Mouse (Mus musculus) urinary bladder, adult 18-20 months (tissue): ENCODE measurements at regions not wholly inside any gene's neighbourhood (a gene's known extent, or its start where the extent isn't known, plus 50 kb on each side); places are given as distances from the start of the nearest gene placed in this dataset.

ENCODE experiments used
- DNase-seq, 2 experiments: peaks; one replicate each; pipeline ENCODE4 v3.0.0; 2022; ENCODE audit warnings: low spot score in 2 of 2, mixed read lengths in 2 of 2

DNA sequence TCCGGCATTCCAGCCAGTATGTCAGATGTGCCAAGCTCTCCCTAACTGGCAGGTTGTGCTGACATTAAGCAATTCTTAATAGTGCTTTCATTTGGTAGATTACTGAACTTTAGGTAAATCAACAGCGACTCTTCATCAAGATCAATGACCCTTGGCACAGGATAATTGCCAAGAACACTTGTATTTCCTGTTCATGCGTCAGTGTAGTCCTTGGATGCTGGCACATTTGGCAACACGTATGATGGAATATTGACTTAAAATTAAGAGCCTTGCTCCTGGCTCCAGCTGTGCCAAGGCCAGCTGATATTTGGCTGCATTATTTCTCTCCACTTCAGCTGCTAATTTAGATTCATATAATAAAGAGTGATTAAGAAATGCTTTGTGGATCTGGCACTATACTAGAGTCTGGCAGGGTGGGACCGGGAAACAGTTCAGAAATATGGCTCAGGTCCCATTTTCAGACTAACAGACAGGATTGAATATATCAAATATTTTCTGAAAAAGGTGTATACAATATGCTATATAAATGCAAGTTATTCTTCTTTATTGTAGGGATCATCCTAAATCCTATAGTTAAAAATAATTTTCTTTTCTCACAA lies 365.5 kb downstream of the Mllt3 start:
- no peak for DNase-seq

DNA sequence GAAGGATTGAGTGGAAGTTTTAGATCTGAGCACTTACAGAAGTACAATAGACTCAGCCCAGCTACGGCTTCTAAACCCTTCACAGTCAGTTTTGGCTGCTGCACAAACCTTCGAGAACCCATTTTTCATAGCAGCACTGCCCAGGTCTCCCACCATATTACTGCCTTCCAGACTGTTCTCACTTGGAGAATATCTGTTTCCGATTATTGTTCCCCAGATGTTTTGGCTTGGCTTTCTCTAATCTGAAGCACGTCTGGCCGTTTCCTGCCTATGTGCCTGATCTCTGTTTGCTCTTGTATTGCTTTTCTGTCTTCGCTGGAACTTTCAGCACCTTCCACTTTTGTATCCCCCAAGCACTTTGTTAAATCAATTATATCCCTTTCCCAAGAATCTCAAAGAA lies 368.0 kb downstream of the Mllt3 start:
- no peak for DNase-seq

DNA sequence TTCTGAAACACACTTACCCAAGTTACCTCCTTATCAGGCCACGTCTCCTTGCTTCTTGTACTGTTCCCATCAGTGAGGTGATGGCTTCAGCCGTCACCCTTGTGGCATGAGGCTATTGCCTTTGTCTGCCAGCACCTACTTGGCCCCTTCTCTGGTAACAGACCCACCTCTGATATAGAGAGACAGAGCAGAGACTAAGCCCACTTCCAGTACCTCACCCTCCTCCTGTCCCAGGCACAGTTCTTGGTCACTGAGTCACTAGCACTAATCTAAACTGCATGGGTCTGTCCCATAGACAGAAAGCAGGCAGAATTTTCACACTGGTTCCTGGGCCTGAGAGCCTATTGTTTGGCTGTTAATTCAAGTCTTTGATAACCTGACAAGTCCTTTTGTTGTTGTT lies 370.3 kb downstream of the Mllt3 start:
- DNase-seq: no peak

DNA sequence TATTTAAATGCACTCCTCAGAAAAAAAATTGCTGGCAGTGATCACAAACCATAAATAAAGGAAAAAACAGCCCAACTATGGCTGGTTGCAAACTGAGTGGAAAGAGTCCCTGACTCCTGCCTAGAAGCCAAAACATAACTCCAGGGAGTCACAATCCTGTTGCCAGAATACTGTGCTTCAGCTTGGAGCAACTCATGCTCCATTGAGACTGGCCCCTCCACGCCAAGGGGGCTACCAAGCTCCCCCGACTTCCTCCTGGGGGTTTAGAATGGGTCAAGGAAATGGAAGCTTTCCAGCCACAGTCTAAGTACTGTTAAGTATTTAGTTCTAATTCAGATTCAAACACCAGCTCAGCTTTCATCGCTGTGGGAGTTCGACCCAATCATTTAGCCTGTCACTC lies 374.8 kb downstream of the Mllt3 start:
- no peak for DNase-seq

DNA sequence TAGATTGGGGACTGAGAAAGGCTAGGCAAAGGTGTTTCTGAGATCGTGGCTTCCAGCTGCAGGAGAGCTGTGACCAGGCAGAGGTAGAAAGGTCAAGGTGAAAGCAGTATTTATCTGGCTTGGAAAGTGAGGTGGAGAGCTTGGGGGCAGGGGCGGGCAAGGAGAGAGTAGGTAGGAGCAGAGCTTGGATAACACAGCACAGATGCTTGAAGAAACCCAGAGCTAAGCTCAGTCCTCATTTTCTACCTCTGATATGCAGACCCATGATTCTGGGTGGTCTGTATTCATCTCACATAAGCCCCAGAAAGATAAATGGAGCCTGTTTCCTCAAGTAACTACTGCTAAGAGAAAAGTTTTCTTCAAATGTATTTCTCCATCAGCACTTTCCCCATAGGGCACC lies 375.3 kb downstream of the Mllt3 start:
- DNase-seq: no peak

DNA sequence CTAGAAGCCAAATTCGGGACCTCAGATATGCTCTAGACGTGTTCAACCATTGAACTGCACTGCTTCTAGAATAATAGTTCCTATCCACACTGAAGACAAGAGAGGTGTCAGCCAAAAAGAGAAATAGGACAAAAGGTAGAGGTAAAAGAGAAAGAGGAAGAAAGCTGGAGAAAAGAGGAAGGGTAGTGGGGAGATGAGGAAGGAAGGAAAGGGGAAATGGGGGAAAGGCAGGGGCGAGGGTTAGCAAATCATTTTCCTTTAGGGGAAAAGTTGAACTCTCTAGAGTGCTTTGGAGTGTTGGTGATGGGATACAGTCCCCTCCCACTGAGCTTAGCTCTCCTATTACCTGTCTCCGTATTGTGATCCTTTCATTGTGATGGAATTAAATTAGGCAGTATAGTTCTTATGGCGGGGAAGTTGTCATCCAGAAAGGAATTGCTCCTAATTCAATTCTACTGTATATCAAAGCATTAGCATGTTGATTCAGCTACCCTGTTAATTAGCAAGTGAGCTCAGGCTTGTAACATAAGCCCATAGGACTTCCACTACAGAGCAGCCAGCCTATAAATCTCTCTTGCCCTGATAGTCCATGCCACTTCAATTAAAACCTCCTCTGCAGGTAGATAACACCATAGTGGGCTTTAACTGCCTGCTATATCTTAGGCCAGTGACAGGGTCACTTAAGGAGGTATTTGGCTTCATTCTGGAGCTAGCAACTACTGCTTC lies 379.6 kb downstream of the Mllt3 start:
- DNase-seq: no peak

DNA sequence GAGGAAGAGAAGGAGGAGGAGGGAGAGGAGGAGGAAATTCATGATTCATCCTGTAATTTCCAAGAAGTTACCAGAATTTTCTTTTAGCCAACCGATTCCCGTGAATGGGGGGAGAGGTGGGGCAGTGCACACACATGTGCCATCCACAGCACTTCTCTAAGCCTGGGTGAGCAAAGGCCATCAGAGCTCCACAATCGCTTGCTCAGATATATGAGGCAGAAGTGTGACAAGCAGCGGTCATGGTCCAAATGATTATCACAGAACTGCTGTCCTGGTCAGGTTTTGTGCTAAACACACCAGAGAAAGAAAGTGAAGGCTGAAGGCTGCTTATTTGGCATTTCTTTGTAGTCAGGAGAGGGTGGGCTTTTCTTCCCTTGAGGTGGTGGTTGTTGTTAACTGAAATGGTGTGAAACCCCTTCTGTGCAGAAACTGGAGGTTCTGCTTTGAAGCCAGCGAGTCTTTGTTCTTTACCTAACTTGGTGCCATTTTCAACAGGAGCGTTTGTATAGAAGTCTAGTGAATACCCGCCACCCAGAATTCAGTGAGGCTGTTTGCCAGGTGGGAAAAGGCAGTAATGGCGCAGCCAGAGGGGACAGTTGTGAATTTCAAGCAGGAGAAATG lies 380.7 kb downstream of the Mllt3 start:
- DNase-seq: no peak

DNA sequence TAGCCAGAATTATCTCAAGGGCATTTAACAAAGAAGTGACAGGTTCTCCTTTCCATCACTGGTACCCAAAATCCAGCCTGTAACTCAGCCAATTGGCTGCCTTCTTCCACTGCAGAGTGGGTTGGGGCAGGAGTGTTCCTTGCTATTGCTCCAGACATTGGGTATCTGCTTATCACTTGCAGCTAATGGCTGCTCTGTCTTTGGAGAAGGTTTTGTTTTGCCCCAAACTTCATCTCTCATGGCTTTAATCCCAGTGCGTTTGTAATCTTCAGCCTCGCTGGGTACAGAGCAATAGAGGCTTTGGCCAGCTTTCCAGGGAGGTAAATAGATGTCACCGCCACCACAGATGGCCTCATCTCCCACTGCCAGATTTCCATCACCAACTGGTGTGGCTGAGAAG lies 381.9 kb downstream of the Mllt3 start:
- DNase-seq: no peak

DNA sequence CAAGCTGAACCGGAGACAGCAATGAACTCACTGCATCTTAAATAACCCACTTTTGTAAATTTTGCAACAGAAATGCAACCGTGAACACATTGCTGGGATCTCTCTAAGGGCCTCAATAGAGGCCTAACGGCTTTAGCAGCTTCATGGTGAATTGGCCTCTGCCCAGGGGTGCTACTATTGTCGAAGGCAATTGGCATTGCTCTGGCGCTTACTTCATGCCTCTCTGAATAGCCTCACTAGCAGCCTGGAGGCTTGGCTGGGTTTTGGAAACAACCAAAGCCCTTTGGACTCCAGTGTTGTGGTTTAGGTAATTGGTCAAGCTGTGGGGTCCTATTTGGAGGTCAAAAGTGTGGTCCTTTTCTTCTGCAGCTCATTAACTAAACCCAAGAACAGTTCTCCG lies 382.3 kb downstream of the Mllt3 start:
- DNase-seq: no peak

DNA sequence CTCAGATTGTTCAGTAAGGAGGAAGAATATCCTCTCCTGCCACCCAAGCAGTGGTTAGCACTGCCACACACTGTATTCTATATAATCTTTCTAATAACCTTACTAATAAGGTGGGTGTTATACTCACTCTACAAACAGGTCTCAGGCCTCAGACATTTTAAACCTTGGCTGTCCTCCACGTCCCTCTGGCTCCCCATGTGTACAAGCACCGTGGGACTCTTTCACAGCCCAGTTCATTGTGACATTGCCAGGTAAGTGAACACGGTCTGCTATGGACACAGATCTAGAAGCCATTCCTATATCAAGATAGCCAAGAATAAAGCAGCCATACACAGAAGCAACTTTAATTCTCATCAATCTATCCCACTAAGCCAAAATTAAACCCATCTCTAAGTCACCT lies 382.8 kb downstream of the Mllt3 start:
- no peak for DNase-seq

DNA sequence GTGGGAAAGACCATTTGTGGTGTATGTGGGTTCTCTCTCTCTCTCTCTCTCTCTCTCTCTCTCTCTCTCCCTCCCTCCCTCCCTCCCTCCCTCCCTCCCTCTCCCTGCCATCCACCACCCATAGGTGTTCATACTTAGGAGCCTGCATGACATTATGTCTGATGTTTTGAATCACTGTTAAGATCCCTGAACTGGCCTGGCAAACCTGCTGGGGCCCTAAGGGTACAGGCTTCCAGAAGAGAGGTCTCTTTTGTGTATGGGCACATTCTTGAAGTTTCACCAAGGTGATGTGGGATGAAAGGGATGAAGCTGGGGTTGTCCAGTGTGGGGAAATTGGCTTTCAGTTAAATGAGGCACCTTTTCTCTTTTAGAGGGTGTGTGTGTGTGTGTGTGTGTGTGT lies 384.2 kb downstream of the Mllt3 start:
- no peak for DNase-seq

DNA sequence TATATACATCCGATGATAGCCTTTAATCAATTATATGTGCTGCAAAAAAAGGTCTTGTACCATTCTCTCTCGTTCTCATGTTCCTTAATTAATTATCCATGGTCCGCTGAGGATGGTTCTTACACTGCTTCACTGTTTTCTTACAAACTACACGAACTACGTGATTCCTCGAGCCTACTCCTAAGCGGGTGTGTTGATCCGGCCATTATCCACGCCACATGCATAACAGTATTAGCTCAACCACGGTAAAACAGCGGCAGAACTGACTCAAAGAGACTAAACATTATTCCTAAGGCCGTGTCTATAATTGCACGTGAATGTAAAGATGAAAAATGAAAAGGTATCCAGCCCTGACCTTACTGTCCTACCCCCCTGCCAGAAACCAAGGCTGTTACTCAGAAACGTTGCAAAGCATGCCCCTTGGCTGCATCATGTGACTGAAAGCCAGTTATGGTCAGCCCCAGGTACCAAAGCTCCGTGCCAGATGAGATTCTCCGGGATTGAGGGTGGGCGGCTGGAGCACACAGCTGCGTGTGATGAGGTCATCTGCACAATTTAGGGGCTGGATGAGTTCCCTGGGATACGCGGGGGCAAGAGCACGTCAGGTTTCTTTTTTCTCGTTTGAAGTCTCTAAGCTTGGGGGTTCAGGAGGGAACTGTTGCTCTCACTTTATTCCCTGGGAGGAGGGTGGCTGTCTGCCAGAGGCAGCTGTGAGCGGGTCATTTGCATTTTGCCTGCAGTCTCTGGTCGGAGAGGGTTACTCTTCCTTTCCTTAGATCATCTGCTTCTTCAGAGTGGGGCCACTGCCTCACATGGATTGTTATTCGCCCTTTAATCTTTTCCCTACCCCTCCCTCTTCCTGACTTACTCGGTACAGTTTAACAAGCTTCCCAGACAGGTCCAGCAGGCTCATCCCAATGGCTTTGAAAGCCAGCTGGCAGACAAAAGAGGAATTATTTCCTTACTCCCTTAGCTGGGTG lies 384.9 kb downstream of the Mllt3 start:
- peak; percentile 5 to 10 for DNase-seq

DNA sequence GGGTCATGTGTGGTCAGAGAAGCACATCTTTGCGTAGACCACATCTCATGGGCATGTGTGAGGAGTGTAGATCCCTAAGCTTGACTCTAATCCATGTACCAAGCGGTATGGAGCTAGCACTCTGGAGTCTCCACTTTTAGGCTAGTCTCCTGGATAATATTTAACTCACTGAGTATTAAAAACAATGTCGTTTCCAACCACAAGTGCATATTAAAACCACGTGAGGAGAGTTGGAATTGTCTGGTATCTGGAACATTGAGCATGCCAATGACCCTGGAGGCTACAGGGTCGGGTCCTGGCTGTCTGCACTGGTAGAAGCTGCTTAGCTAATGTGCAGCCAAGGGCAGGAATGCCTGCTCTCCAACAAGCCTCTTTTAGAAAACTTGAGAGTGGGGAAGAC lies 391.2 kb downstream of the Mllt3 start:
- no peak for DNase-seq

DNA sequence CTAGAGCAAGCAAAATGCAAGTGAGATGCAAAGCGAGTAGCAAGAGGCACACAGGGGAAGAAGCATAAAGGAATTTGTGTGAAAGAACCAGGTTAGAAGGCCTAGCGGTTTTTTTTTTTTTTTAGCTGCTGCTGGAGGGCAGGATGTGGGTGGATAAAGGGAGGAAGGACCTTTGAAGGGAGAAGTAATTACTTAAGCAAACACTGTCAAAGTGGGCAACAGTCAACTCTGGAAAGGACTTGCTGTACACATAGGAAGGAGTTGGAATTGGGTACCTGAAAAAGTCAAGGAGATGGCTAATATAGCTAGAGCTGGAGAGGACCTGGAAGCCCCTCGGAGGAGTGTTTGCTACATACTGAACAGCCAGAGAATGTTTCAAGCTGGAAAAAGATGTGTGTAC lies 391.6 kb downstream of the Mllt3 start:
- DNase-seq: no peak

DNA sequence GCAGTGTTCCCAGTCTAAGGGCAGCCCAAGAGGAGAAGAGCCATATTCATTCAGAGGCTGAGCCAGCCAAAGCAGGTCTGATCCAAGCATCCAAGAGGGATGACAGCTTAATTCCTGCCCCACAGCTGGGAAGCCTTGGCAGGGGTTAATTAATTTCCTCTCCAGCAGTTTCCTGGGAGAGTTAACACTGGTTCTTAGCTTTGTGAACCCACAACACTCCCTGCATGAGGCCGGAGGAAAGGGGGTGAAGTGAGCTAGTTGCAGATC lies 394.9 kb downstream of the Mllt3 start:
- DNase-seq: no peak

DNA sequence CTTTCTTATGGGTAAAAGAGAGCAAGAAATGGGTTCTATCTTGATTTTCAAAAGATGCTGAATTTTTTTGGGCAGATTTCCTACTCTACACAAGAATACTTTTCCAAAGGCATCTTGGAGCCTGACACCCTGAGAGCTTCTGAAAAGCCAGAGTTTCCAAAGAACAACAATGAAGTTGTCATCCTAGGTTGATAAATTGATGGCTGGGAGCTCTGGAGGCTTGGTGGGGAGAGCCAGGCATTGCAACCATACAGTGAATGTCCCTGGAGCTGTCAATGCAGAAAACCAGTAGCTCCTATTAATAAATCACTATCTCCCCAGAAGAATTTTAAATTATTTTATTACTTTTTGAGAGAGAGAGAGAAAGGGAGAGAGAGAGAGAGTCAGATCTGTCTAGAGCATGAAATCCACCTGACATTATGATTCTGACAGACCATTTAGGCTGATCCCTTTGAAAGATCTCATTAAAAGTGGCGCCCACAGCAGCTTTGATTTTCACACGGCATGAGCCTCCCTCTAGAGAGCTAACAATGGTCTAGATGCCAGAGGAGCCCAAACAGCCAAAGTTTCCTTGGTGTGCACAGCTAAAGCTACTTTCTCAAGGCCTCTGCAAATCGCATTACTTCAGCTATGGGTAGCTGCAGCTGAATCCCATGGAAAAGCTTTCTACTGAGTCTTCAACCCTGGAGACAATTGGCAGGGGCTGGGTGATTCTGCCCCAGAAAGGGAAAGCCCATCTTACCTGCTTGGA lies 395.4 kb downstream of the Mllt3 start:
- no peak for DNase-seq

DNA sequence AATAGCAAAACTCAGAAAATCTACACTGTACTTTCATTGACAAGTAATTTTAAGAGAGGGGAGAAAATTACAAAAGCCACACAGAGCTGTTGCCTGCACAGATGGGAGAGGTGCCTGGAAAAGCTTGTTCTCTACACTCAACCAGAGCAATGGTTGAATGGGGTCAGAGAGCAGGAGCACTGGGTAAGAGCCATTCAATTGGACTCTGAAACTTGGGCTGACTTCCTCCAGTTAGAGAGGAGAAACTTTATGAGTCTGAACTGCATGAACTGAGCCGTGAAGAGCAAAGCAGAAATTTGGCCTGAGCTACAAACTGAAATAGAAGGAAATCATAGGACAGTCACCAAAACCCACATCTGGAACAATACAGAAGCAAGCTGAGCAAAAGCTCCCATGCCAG lies 380.8 kb upstream of the Slc24a2 start:
- DNase-seq: no peak

DNA sequence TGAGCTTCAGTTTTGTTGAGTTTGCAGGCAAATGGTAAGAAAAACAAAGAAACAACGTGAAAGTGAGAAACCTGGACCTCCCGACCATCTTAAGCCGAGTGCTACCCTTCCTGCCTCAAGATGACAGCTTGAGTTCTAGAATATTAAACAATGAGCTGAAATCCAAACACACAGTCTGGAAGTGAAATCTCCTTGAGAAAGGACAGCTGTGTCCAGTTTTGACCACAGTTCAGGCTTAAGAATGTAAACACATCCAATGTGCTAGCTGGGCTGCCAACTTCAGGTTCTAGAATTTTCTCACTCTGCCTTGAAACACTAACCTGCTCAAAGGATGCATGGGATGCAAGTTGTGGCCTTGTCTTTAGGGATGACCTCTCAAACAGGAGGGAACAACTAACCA lies 363.4 kb upstream of the Slc24a2 start:
- DNase-seq: no peak

DNA sequence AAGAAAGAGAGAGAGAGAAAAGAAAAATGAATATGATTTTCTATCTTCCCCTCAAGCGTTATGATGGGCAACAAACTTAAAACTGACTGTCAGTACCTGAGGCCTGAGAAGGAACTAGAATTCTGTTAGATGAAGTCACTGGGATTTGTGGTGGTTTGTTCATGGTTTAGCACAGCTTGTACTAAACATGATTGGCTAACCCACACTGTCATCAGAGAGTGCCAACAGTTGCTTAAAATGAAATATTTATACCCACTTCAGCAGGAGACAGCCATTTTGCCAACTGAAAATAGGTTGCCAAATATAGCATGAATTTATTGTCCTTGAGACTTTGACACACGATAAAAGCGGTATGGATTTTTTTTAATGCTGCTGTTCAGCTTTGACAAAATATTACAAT lies 360.5 kb upstream of the Slc24a2 start:
- DNase-seq: no peak

DNA sequence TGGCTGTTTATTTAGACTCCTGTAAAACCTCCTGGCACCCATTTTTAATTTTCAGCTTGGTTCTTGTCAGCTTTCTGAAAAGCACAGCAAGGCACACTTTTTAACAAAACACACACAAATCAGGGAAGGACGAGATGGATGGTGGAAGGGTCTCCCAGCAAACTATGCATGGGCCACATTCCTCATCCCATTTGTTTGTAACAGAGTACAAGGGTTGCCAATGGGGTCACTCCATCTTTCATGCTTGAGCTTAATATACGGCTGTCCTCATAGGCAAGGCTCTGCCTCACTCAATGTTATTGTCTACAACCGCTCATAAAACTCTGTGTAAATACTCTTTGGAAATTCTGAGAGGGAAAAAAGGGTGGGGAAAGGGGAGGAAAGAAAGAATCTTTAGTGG lies 347.9 kb upstream of the Slc24a2 start:
- no peak for DNase-seq

DNA sequence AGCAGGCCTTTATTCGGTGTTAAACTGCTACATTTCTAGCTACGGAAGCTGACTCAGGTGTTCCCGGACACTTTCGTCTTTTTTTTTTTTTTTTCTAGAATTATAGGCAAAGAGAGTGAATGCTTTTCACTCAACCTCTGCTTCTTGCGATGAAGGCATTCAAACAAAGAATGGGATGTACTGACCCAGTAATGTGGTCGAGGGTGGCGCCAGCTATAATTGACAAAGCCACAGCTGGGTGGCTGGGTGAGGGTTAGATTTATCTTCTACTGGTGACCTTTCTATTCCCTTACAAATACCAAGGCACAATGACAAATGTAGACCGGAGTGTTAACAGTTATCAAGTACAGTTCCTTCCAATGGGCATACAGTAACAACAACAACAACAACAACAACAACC lies 340.7 kb upstream of the Slc24a2 start:
- no peak for DNase-seq

DNA sequence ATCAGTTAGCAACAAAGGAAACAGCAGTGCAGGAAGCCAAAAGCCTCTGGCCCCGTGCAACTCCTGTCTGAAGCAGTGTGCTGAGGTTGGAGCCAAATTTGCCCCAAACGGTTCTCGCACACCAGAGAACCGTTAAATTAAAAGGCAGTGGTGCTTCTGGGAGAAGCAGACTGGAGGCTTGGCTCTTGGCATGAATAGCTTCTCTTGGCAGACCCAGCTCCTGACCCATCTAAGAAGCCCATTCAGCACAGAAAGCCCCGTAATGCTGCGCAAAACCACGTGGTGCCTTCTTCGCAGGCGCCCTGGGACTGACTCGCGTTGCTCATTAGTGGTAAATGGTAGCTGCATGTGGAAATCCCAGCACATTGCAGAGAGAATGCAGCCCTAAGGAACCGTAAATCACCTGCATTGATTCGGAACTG lies 340.2 kb upstream of the Slc24a2 start:
- DNase-seq: peak in 1 of 2 experiments; percentile 3
